Mouse (Mus musculus): ENCODE data around the gene Vwce.

Gene Vwce

DNA sequence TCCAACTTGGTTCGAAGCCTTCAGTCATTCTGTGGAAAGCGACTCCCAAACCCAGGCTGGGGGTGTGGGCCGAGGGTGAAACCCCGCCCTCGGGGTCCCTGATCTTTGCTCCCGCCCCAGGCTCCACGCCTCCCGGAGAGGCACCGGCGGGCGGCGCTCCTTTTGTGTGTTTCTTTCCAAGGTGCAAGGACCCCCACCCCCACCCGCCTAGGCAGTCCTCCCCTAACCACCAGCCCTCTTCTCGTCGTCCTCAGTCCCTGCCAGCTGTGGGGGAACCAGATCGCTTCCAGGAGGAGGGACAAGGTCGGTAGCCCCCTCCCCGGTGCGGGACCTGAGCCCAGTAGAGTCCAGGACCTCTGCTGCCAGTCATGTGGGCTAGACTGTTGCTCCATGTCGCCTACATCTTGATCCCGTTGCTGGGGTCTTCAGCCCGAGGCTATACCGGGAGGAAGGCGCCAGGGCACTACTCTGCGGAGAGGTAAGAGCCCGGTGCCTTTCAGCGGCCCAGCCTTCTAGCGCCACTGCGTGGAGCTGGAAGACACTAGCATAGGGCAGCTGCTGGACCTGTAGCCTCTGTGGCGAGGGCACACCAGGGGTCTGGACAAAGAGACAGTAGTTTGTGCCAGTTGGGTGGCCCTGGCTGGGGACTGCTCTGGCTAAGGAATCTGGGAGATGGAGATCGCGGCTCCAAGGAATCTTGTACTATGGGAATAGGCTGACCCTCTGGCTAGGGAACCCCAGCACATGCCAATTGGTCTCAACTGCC, at the start of gene Vwce:
Vwce (plus strand) TSS at position 108 of the 766 bp plus-strand sequence.
- no peak for DNase-seq (ENCODE audit: low read depth, low spot score)

DNA sequence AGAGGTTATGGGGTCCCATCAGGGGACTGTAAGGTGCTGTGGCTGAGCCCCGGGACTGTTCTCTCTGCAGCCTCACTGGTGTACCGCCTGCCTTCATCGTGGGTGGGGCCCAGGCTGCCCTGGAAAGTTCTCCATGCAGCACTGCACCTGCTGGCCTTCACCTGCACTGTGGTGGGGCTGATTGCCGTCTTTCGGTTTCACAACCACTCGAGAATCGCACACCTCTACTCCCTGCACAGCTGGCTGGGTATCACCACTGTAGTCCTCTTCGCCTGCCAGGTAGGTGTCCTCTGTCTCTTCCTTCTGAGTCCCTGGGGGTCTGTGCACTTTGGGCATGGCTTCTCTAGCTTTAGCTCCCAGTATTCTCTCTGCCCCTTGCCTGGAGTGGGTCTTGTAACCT, 48.9 kb upstream of the Vwce start:
- no peak for DNase-seq (ENCODE audit: low read depth, low spot score)

DNA sequence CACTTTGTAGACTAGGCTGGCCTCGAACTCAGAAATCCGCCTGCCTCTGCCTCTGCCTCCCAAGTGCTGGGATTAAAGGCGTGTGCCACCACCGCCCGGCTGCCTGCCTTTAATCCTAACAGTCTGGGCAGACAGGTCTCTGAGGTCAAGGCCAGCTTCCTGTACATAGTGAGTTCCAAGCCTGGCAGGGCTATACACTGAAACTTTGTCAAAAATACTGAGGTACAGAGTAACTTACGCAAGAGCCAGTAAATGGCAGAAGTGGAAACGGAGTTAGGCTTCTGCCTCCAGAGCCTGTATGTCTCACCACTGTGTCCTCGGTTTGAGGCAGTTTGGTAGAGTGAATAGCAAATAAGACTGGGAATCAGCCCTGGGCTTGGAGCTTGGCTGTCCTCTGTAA, 46.8 kb upstream of the Vwce start:
- DNase-seq (ENCODE audit: low read depth, low spot score): no peak

DNA sequence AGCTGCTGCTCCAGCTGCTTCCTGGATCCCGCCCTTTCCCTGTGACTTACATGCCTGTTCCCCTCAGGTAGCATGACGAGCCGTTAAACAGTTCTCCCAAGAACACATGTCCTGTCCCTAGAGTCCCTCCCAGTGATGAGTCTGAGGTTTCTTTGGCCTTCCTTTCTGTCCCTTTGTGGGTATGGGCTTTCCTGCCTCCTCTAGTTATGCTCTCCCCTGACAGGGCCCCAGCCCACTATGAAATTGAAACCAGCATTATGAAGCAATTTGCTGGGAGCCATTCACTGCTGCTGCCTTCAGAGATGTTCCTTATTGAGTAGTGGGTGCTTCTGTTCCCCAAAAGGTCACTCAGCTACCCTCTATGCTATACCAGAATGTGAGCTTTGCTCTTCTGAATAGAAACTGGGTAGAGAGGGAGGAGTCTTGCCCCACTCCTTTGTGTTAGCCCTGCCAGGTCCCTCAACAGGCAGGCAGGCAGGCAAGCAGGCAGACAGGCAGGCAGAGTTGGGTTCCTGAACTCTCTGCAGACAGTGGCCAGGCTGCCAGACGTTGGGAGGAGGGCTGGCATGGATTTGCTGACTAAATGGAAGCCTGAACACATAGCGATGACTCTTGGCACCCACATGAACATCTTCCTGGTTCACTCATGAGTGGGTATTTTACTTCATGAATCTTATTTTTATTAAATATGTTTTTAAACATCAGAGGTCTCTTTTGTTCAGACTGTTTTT, 44.7 kb upstream of the Vwce start:
- DNase-seq (ENCODE audit: low read depth, low spot score): no peak

DNA sequence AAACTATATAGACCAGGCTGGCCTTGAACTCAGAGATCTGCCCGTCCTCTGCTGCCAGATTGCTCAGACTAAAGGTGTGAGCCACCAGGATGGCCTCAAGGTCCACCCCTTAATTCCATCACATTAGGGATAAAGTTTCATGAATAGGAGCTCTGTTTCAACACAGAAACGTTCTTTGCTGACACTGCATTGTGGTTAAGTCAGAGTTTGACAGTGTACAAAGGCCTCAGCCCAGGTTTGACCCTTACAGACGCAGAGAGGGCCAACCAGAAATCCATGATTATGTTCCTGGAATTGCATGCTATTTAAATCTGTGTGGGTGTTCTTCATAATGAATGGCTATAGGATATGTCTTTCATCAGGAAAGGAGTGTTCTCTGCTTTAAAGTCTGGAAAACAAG, 43.7 kb upstream of the Vwce start:
- no peak for DNase-seq (ENCODE audit: low read depth, low spot score)

DNA sequence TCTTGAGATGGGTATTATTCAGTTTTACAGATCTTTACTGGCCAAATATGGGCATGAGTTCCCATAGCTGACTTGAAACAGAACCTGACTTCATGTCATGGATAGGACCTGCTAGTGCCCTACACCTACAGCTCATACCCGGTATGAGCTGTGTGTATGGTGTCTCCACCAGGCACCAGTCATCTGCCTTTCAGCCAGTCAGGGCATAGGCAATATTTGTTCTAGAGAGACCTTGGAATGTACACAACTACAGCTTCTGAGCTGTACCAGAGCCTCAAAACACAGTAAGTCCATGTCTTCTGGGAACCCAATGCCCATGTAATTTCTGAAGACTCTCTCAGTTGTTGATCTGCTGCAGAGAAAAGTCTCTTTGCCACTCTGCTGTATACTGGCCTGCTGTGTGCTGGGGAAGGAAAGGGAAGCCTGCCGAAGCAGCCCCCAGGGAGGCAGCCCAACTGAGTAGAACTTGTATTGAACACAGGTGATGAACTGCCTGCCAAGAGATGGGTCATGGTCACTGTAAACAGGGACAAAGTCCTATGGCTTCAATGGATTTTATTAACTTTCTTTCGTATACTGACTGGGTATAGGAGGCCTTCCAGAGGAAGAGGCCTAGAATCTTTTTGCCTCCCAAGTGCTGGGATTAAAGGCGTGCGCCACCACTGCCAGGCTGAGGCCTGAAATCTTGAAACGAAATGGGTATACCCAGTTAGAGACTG, 42.2 kb upstream of the Vwce start:
- DNase-seq (ENCODE audit: low read depth, low spot score): no peak

DNA sequence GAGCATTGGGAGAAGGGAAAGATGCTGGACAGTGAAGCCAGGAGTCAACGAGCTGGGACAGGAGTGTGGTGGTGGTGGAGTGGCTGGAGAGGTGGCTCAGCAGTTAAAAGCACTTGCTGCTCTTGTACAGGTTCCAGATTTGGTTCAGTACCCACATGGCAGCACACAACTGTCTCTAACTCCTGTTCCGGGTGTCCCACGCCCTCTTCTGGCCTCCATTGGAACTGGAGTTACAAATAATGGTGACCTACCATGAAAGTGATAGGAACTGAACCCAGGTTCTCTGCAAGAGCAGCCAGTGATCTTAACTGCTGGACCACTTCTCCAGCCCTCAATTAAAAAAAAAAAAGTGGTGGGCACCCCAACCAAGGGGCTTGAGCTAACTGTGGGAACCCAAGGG, 35.8 kb upstream of the Vwce start:
- no peak for DNase-seq (ENCODE audit: low read depth, low spot score)

DNA sequence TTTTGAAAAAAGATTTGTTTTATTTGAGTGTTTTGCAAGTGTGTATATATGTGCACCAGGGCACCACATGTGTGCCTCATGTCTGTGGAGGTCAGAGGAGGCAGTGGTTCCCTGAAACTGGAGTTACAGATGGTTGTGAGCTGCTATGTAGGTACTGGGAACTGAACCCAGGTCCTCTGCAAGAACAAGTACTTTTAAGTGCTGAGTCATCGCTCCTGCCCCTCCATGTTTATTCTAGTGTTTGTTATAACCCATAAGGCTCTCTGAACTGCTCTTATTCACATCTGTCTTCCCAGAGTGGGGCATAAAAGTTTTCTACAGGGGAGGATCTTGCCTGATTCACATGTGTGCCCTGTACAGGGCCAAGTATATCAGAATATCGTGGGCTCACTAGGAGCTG, 34.4 kb upstream of the Vwce start:
- DNase-seq (ENCODE audit: low read depth, low spot score): no peak

DNA sequence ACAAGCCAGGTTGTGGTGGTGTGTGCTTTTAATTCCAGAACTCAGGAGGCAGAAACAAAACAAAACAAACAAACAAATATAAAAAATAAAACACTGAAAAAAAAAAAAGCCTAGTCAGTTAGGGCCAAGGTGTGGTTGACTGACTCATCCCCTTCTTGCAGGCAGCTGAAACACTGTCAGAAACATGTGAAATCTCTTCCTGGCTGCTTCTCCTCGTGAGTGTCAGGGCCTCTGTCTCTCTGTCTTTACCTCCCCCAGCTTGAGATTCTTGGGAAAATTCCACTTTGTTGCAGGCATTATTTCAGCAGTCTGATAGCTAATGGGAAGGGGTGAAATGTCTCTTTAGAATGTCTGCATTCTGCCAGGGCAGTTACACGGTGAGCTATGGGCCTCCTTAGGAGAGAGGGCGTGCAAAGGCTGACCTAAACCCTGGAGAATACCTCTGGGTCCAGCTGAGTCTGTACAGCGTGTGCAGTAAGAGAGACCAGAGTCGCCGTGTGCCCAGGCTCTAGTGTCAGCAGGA, 31.7 kb upstream of the Vwce start:
- DNase-seq (ENCODE audit: low read depth, low spot score): no peak

DNA sequence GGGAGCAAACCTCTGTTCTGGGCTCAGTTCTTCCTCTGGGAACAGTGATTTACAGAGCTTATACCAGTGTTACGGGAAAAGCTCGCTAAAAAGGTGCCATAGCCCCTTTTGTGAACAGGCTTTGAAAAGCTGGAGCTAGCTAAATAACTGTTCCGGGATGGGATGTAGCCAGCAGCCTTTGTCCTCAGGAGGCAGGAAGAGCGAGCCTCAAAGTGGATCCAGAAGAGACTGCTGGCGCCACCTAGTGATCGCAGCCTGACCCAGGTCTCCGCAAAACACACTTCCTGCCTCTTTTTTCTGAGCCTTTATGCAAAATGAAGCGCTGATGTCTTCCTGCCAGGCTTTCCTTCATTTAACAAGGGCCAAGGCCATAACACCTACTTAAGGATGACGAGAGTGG, 31.2 kb upstream of the Vwce start:
- DNase-seq (ENCODE audit: low read depth, low spot score): peak; percentile 63

DNA sequence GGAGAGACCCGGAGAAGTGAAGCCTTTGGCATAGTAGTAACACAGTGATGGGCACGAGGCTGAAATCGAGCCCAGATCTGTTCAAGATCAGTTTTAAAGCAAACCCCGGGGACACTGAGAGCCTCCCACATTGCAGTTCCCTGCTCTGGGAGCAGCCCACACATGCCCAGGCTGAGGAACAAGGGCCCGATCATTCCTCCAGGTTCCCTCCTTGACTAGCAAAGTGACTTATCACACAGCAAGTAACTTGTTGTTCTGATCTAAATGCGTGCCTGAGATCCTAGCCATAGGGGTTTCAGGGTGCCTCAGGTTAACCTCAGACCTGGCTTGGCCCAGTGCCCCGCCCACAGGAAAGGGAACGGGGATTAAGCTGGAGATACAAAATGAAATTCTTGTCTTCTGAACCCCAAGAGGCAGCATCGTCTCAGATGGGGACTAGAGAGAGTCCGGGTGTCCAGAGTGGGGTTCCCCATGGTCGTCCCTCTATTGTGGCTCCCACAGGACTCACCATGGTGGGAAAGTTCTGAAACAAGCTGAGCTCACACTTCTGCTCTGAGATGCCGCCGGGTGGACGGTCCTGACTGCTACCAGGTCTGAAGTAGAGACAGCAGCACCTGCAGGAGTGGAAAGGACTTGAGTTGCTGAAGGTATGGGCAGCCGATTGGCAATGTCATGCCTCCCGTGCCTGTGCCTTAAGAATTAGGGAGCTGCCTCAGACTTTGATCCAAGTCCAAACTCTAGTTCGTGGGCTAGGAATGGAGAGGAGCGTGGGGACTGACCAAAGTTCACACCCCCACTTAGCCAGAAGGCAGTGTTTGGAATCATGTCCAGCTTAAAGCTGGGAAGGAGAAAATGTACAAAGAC, 30.1 kb upstream of the Vwce start:
- DNase-seq (ENCODE audit: low read depth, low spot score): no peak

DNA sequence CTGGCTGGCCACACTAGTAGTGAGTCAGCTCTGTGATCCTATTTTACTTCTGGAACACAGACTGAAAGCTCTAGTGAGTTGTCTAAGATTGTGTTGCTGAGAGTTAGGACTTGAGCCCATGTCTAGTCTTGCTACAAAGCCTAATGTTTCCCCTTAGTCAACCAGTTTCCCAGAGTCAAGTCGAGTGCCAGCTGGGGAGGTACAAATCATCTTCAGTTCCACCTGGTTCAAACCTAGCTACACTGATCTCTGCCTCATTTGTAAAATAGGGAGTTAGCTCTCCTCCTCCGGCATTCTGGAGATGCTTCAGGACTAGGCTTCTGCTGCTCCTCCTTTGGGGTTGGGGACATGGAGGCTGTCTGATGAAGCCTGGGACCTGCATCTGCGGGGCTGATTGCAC, 29.5 kb upstream of the Vwce start:
- no peak for DNase-seq (ENCODE audit: low read depth, low spot score)

DNA sequence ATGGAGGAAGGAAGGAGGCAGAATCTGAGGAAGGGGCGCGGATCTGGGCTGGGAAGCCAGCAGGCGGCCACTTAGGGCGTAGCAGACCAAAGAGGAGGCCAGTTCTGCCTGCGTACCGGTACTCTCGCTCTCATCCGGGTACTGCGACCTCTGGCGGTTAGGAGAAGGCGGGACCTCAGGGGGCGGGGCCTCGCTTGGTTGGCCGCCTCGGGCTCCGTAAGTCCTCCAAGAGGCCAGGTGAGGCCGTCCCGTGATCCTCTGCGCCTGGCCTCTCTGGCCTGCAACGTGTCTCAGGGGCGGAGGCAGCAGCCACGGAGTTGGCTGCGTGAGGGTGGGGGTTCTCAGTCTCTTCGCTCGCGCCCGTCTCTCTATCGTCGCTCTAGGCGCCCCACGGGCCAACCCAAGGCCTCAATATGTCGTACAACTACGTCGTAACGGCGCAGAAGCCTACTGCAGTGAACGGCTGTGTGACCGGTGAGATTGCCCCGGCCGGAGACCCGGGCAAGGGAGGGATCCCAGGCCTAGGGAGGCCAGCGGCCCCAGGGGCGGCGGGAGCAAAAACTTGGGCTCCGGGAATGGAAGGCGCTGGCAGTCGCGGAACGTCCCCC, 28.6 kb upstream of the Vwce start, which contains the start of the genes Ddb1 and Tkfc:
Ddb1 (plus strand) TSS at position 35 of the 608 bp plus-strand sequence.
Tkfc (minus strand) TSS at position 362 of the 608 bp plus-strand sequence.
- DNase-seq (ENCODE audit: low read depth, low spot score): peak; percentile 96

DNA sequence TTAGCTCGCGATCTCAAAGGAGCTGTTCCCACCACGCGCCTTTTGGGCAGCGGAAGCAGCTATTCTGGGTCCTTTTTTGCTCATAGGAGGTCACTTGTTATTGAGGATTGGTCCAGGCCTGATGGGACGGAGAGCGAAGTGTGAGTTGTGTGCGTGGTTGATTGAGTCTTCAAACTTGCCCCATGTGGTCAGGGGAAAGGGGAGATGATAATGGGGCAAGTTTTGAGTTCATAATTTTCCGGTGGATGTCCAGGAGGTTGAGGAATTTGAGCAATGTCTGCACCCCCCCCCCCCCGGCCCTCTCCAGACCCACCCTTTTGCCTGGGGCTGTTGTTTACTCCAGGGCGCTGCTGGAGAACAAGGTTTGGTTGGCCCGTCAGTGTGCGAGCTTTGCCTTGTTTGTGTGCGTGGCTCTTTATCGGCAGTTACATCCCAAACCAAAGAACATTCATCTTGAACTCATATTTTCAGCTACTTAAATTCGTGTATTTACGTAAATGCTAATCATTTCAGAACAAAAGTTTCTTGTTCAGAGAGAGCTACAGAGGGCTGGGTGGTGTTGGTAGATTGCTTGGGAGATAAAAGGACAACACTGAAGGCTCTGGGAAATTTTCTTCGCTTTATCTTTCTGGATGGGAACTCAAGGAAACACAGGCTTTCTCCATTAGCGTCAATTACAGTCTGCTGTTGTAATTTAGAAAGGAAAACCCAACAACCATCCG, 28.0 kb upstream of the Vwce start:
- no peak for DNase-seq (ENCODE audit: low read depth, low spot score)

DNA sequence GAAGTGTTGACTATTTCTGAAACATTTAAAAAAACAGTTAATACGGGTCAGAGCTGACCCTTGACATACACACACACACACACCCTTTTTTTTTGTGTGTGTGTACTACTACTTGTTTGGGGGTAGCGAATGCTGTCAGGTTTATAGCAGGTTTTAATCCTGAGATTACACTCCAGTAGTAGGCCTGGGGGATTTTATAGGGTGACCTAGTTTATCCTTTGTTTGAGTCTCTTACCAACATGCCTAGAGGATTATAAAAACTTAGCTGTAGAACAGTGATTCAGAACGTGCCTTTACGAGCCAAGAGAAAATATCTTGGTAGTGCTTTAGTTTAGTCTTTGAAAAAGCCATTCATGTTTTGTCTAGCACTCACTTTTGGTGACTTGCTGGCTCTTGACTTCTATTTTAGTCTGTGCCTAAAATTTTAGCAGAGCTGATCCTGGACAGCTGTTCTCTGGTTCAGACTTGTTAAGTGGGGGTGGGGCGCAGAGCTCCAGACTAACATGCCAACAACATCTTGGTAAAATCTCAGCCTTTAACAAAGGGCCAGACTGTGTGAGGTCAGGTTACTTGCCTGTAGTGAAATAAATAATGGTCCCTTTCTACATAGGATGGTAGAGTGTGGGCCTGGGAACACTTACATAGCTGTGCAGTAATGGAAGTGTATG, 25.3 kb upstream of the Vwce start:
- no peak for DNase-seq (ENCODE audit: low read depth, low spot score)

DNA sequence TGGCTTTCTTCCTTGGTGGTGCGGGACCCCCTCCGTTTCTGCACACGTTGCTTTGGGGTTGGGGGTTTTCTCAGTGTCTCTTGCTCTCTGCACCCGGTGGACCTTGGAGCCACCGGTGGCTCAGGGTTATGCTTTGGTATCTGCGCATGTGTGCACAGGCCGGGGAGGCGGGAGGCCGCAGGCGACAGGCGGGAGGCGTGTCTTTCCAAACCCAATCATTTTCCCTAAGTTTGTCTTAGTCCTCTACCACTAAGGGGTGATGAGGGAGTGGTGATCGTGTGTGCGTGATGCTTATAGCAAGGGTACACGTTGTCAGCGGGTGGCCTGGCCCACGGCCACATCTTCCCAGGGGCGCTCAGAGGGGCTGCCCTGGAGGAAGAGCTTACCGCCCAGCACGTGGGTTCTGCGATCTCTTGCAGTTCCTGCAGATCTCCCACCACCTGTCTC, 882 bp downstream of the Vwce start:
- DNase-seq (ENCODE audit: low read depth, low spot score): no peak

DNA sequence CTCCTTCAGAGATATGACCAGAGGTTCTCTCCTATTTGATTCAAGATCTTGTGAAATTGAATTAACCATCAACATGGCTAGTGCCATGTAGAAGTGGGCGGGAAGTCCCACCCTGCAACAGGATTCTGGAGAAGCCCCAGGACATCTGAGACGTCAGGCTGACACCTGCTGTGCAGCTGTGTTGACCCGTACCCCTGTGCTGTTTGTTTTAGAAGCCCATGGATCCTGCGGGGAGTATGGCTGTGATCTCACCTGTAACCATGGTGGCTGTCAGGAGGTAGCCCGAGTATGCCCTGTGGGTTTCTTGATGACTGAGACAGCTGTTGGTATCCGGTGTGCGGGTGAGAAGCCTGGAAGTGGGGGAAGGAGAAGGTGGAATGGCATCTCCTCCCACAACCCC, 3.8 kb downstream of the Vwce start:
- DNase-seq (ENCODE audit: low read depth, low spot score): no peak

DNA sequence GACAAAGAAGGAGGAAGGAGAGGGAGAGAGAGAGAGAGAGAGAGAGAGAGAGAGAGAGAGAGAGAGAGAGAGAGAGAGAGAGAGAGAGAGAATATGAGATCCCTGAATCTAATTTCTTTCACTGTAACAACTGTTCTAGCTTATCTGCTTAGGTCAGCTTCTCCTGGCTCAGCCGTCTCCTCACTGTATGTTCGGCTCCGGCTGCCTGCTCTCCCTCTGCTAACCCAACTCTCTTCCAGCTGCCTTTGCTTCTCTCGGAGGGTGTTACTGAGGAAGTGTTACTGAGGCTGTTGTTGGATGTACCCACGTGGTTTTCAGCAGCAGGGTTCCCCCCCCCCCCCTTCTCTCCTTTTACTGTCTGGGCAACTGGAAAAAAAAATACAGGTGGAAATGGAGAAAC, 6.1 kb downstream of the Vwce start:
- DNase-seq (ENCODE audit: low read depth, low spot score): no peak

DNA sequence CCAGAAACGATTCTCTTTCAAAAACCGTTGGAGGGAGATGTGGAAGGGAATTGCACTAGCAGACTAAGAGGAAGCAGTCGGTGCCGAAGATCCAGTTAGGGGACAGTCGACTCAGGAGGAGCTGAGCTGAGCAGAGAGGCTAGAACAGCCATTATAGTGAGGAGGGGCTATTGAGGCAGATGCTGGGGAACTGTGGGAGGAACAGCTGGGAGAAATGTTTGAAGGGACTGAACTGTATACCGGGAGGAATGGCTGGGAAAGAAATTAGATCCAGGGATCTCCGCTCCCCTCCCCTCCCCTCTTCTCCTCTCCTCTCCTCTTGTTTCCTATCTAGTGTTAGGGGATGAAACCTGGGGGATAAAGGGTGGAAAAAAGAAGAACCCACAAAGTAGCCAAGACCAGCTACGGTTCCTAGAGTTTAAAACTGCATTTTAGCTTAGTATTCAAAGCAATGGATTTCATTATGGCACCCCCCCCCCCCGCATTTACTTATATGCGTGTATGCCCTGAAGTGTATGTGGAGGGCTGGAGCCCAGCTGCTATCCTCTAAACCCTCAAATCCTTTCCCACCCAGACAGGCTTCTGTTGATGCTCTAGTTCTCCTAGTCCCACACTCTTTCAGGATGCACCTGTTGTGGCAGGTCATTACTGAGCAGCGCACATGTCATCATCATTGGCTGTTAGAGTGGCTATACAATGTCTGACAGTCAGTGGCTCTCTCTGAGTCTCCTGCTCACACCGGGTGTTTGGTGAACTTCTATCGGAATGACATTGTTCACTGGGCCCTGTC, 6.8 kb downstream of the Vwce start:
- no peak for DNase-seq (ENCODE audit: low read depth, low spot score)
